Comparison of ENCODE assay signal across 28 mouse cellular contexts in the genomic region with DNA sequence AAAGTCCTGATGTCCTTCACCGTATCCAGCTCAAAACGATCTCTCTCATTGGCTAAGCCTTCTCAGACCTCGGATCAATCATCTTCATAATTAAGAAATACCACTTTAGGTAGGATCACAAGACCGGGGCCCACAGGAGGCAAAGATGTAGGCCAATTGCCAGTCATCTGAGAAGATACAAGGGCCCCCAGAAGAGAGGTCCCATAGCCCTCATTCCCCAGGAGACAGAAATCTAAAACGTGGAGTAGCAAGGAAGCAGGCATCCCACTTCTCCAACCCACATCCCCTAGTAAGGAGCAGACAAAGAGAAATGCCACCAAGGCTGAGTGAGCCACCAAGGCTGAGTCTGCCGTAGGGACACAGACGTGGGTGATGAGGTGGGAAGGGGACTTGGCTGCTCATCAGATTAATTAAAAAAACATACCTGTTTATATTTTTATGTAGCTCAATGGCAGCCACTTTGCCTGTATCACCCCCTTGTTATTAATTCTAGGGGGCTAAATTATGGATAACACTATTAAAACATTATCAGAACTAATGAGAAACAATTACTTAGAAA. TPM values are rescaled to one million over a fixed set of nuclear protein-coding genes. Genes with fewer than 3 reads are reported as not detected.
DNase-seq lines count a peak whose midpoint lies in the region; ATAC-seq and TF ChIP-seq lines count a peak whose summit lies in the region.
"Had no signal": no experiment of that assay in that cellular context is flagged by ENCODE, and none has a peak within 500 bp of the region (broad histone marks: within the 10 kb centered on the region; RNA-seq: fewer than 3 reads in every experiment).

No protein-coding gene starts in this region.

- WGBS in forebrain, embryonic 11.5 days, result 65% methylated on average over 7 of the region's 7 CpGs
- 80% methylated on average over 7 of the region's 7 CpGs for WGBS in forebrain, postnatal 0 days
- WGBS in midbrain, embryonic 12.5 days, result 61% methylated on average over 7 of the region's 7 CpGs
- WGBS in midbrain, postnatal 0 days, result 52% methylated on average over 7 of the region's 7 CpGs
- WGBS in hindbrain, postnatal 0 days, result 46% methylated on average over 7 of the region's 7 CpGs

- peaks cover 32% of the 10 kb centered on the region for H3K4me1 ChIP-seq in forebrain, embryonic 11.5 days (replicated peaks; ENCODE audit: control insufficient read depth, insufficient read depth, low read length)
- 0 out of 2 replicates have a peak, but pooled peaks cover 8% of the 10 kb centered on the region for H3K4me1 ChIP-seq in forebrain, postnatal 0 days (ENCODE audit: insufficient read depth)
- H3K4me1 ChIP-seq in midbrain, embryonic 12.5 days, result peaks cover 44% of the 10 kb centered on the region
- H3K4me1 ChIP-seq in midbrain, postnatal 0 days (ENCODE audit: insufficient read depth, low read length), result peaks cover 5% of the 10 kb centered on the region; the same call in 1 of the 2 replicates
- H3K4me1 ChIP-seq in hindbrain, postnatal 0 days (ENCODE audit: insufficient read depth, low read length), result peaks cover 8% of the 10 kb centered on the region; the same call in 1 of the 2 replicates

- DNase-seq in forebrain, embryonic 11.5 days (ENCODE audit: low spot score), result peak; percentile 37
- DNase-seq in forebrain, postnatal 0 days, result no peak
- no peak for DNase-seq in midbrain, postnatal 0 days (ENCODE audit: low spot score)
- no peak for DNase-seq in hindbrain, postnatal 0 days (ENCODE audit: low spot score)
- no peak for DNase-seq in thymus, postnatal 14 days
- DNase-seq in heart, adult 8-10 months (ENCODE audit: low spot score), result no peak
- DNase-seq: adrenal gland, postnatal 36 days; cerebellum, adult 11 months; gastrocnemius, postnatal 14 days; heart, adult 2 months; heart, postnatal 36 days; kidney, adult 2 months; layer of hippocampus, adult 9-11 months; lung, embryonic 14.5 days; retina, postnatal 1 day; thymus, postnatal 25 days had no signal

- no peak overlapping the region for H3K4me2 ChIP-seq in forebrain, embryonic 11.5 days (ENCODE audit: low read depth, low read length, severe bottlenecking)
- H3K4me2 ChIP-seq in forebrain, postnatal 0 days (ENCODE audit: low read depth), result no peak overlapping the region
- H3K4me2 ChIP-seq in midbrain, embryonic 12.5 days (replicated peaks), result peak overlapping the region; percentile 70; the same call in 1 of the 2 replicates
- H3K4me2 ChIP-seq in midbrain, postnatal 0 days (ENCODE audit: low read depth, low read length, poor library complexity, severe bottlenecking), result no peak overlapping the region
- peak overlapping the region; percentile 73 for H3K4me2 ChIP-seq in hindbrain, postnatal 0 days (ENCODE audit: low read depth, low read length)
- H3K4me2 ChIP-seq: embryonic facial prominence, embryonic 12.5 days; heart, embryonic 15.5 days; lung, embryonic 14.5 days had no signal

- H3K36me3 ChIP-seq in forebrain, embryonic 11.5 days (ENCODE audit: control insufficient read depth, insufficient read depth, low read length), result no peaks in the 10 kb centered on the region
- no peaks in the 10 kb centered on the region for H3K36me3 ChIP-seq in forebrain, postnatal 0 days (ENCODE audit: insufficient read depth)
- H3K36me3 ChIP-seq in midbrain, embryonic 12.5 days, result no peaks in the 10 kb centered on the region
- H3K36me3 ChIP-seq in midbrain, postnatal 0 days (ENCODE audit: insufficient read depth, low read length), result no peaks in the 10 kb centered on the region
- no peaks in the 10 kb centered on the region for H3K36me3 ChIP-seq in hindbrain, postnatal 0 days (ENCODE audit: insufficient read depth, low read length)
- H3K36me3 ChIP-seq: embryonic facial prominence, embryonic 12.5 days; heart, embryonic 15.5 days had no signal

- H3K4me3 ChIP-seq in forebrain, embryonic 11.5 days (ENCODE audit: low read depth, low read length), result no peak overlapping the region
- no peak overlapping the region for H3K4me3 ChIP-seq in forebrain, postnatal 0 days (ENCODE audit: low read depth, low read length)
- 0 out of 2 replicates have a peak overlapping the region, but pooled peaks have one; percentile 42 for H3K4me3 ChIP-seq in midbrain, embryonic 12.5 days
- H3K4me3 ChIP-seq in midbrain, postnatal 0 days (ENCODE audit: low read depth, low read length), result no peak overlapping the region
- peak overlapping the region; percentile 37; the same call in 1 of the 2 replicates for H3K4me3 ChIP-seq in hindbrain, postnatal 0 days (ENCODE audit: low read length)
- H3K4me3 ChIP-seq: embryonic facial prominence, embryonic 12.5 days; heart, adult 2 months; heart, embryonic 15.5 days had no signal

- ATAC-seq in forebrain, embryonic 11.5 days (replicated peaks; ENCODE audit: low FRiP score), result no peak
- no peak for ATAC-seq in forebrain, postnatal 0 days
- no peak for ATAC-seq in midbrain, embryonic 12.5 days (ENCODE audit: low FRiP score, low read depth)
- ATAC-seq in midbrain, postnatal 0 days (ENCODE audit: low FRiP score), result no peak
- no peak for ATAC-seq in hindbrain, postnatal 0 days
- ATAC-seq: forebrain, embryonic 16.5 days had no signal

- peaks cover 21% of the 10 kb centered on the region for H3K27me3 ChIP-seq in forebrain, embryonic 11.5 days (ENCODE audit: control insufficient read depth, insufficient read depth, low read length)
- peaks cover 35% of the 10 kb centered on the region for H3K27me3 ChIP-seq in forebrain, postnatal 0 days (ENCODE audit: insufficient read depth, low read length)
- H3K27me3 ChIP-seq in midbrain, embryonic 12.5 days, result peaks cover 93% of the 10 kb centered on the region
- H3K27me3 ChIP-seq in midbrain, postnatal 0 days (ENCODE audit: insufficient read depth, low read length), result peaks cover 64% of the 10 kb centered on the region
- 0 out of 2 replicates have a peak, but pooled peaks cover 4% of the 10 kb centered on the region for H3K27me3 ChIP-seq in hindbrain, postnatal 0 days (ENCODE audit: insufficient read depth, low read length)

- H3K9me3 ChIP-seq in forebrain, embryonic 11.5 days (ENCODE audit: control insufficient read depth, low read length), result no peaks in the 10 kb centered on the region
- no peaks in the 10 kb centered on the region for H3K9me3 ChIP-seq in forebrain, postnatal 0 days (ENCODE audit: low read length)
- no peaks in the 10 kb centered on the region for H3K9me3 ChIP-seq in midbrain, embryonic 12.5 days
- H3K9me3 ChIP-seq in midbrain, postnatal 0 days (ENCODE audit: low read length), result no peaks in the 10 kb centered on the region
- H3K9me3 ChIP-seq in hindbrain, postnatal 0 days (ENCODE audit: low read length), result no peaks in the 10 kb centered on the region
- H3K9me3 ChIP-seq: embryonic facial prominence, embryonic 12.5 days; heart, embryonic 15.5 days had no signal

- no peak overlapping the region for H3K9ac ChIP-seq in forebrain, embryonic 11.5 days (ENCODE audit: low read length)
- H3K9ac ChIP-seq in forebrain, postnatal 0 days, result no peak overlapping the region
- H3K9ac ChIP-seq in midbrain, embryonic 12.5 days (replicated peaks), result no peak overlapping the region
- no peak overlapping the region for H3K9ac ChIP-seq in midbrain, postnatal 0 days (replicated peaks; ENCODE audit: low read length, poor library complexity, severe bottlenecking)
- 0 out of 2 replicates have a peak overlapping the region, but pooled peaks have one; percentile 28 for H3K9ac ChIP-seq in hindbrain, postnatal 0 days (replicated peaks; ENCODE audit: low read length)
- H3K9ac ChIP-seq: embryonic facial prominence, embryonic 12.5 days; heart, embryonic 15.5 days; liver, embryonic 14.5 days; lung, embryonic 14.5 days had no signal

- no peak overlapping the region for H3K27ac ChIP-seq in forebrain, embryonic 11.5 days (ENCODE audit: low read depth, low read length)
- no peak overlapping the region for H3K27ac ChIP-seq in forebrain, postnatal 0 days (ENCODE audit: low read depth, low read length)
- H3K27ac ChIP-seq in midbrain, embryonic 12.5 days (replicated peaks), result no peak overlapping the region
- H3K27ac ChIP-seq in midbrain, postnatal 0 days (ENCODE audit: low read depth, low read length), result no peak overlapping the region
- H3K27ac ChIP-seq in hindbrain, postnatal 0 days, result peak overlapping the region; percentile 89
- H3K27ac ChIP-seq: embryonic facial prominence, embryonic 12.5 days; heart, adult 2 months; heart, embryonic 15.5 days; kidney, postnatal 0 days; liver, embryonic 14.5 days; macrophage had no signal

- TF ChIP-seq CTCF in forebrain, postnatal 0 days (IDR thresholded peaks at IDR 0.05; ENCODE audit: low read depth), result no peak
- no peak for TF ChIP-seq CTCF in midbrain, postnatal 0 days (IDR thresholded peaks at IDR 0.05)
- no peak for TF ChIP-seq CTCF in hindbrain, postnatal 0 days (IDR thresholded peaks at IDR 0.05; ENCODE audit: low read depth)

RNA-seq across cellular contexts. Expression of a gene that starts 46.2 kb away (rescaled TPM):
- 1.7 and 2.4 TPM in 2 replicates for polyA plus RNA-seq in forebrain, embryonic 11.5 days (2014; fragmentation: Nextera tagmentation; extraction: Ambion mirVana)
- total RNA-seq in forebrain, postnatal 0 days (2014; rRNA removed), result 0.33 and 0.38 TPM in 2 replicates
- polyA plus RNA-seq in forebrain, postnatal 0 days (2015; fragmentation: Nextera tagmentation; extraction: Ambion mirVana), result 0.12 TPM in 1 of 2 replicates, not detected in the other
- polyA plus RNA-seq in midbrain, embryonic 12.5 days (2016; fragmentation: Nextera tagmentation; extraction: Ambion mirVana), result 1.7 and 2.6 TPM in 2 replicates
- total RNA-seq in midbrain, postnatal 0 days (2014; rRNA removed), result 1.9 TPM in 1 of 2 replicates, not detected in the other
- polyA plus RNA-seq in midbrain, postnatal 0 days (2015; fragmentation: Nextera tagmentation; extraction: Ambion mirVana), result 0.07 TPM in 1 of 2 replicates, not detected in the other
- total RNA-seq in hindbrain, postnatal 0 days (2014; rRNA removed), result 1.2 and 3.0 TPM in 2 replicates
- 0.56 and 0.82 TPM in 2 replicates for polyA plus RNA-seq in hindbrain, postnatal 0 days (2015; fragmentation: Nextera tagmentation; extraction: Ambion mirVana)
- total RNA-seq in heart, adult 8-10 months (2022), result not detected
- total RNA-seq: adrenal gland, postnatal 36 days; gastrocnemius, postnatal 14 days; heart, adult 2 months; heart, postnatal 36 days had no signal
- polyA plus RNA-seq: heart, adult 2 months; heart, embryonic 15.5 days; intestine, embryonic 14.5 days; kidney, adult 2 months; kidney, postnatal 0 days; large intestine, adult 2 months; limb, embryonic 14.5 days; liver, embryonic 14.5 days; lung, embryonic 14.5 days; macrophage; spleen, adult 2 months; stomach, embryonic 14.5 days had no signal

Comparison
In these comparisons a context has a peak if more than half of its experiments do, and no peak if none do; other contexts are left out.
1. H3K4me2 ChIP-seq: peak in midbrain, embryonic 12.5 days (single experiment) and hindbrain, postnatal 0 days (single experiment); none in forebrain, embryonic 11.5 days (single experiment), forebrain, postnatal 0 days (single experiment) and midbrain, postnatal 0 days (single experiment).
2. H3K4me3 ChIP-seq: peak in midbrain, embryonic 12.5 days (single experiment) and hindbrain, postnatal 0 days (single experiment); none in forebrain, embryonic 11.5 days (single experiment), forebrain, postnatal 0 days (single experiment) and midbrain, postnatal 0 days (single experiment).